ENCODE assay signal across 8 mouse cellular contexts in genomic region chr11:69420554-69421000, GRCm38 (mm10). TPM values are rescaled to one million over a fixed set of nuclear protein-coding genes. Genes with fewer than 3 reads are reported as not detected.
DNase-seq lines count a peak whose midpoint lies in the region; ATAC-seq and TF ChIP-seq lines count a peak whose summit lies in the region.

No protein-coding gene starts in this region.

- no peaks in the 10 kb centered on the region for H3K36me3 ChIP-seq in heart, adult 2 months (ENCODE audit: control insufficient read depth, insufficient read depth, low read length)
- no peaks in the 10 kb centered on the region for H3K36me3 ChIP-seq in thymus, adult 2 months (ENCODE audit: control insufficient read depth, insufficient read depth, low read length)
- H3K36me3 ChIP-seq in limb, embryonic 15.5 days = no peaks in the 10 kb centered on the region

- no peak for TF ChIP-seq CTCF in heart, adult 2 months (IDR thresholded peaks at IDR 0.05)
- no peak for TF ChIP-seq CTCF in thymus, adult 2 months (IDR thresholded peaks at IDR 0.05; ENCODE audit: borderline replicate concordance, control insufficient read depth, extremely low read depth, insufficient read depth, low read length, poor library complexity)

- no peak for TF ChIP-seq EP300 in heart, adult 2 months (IDR thresholded peaks at IDR 0.05; ENCODE audit: insufficient read depth, low read depth, low read length)

- WGBS in heart, adult 2 months = 25% methylated on average over 10 of the region's 10 CpGs
- 36% methylated on average over 10 of the region's 10 CpGs for WGBS in thymus, adult 2 months
- 15% methylated on average over 10 of the region's 10 CpGs for WGBS in limb, embryonic 15.5 days

- DNase-seq in heart, adult 2 months = no peak
- DNase-seq in heart, postnatal 25 days (ENCODE audit: low spot score) = no peak
- DNase-seq in thymus, adult 2 months = no peak
- DNase-seq in thymus, postnatal 14 days = no peak
- DNase-seq in right cerebral cortex, adult 18-20 months = no peak
- DNase-seq in left cerebral cortex, postnatal 10 days (ENCODE audit: extremely low spot score in 1 of 2, low spot score in 2 of 2) = no peak

- no peaks in the 10 kb centered on the region for H3K9me3 ChIP-seq in limb, embryonic 15.5 days

- peaks cover 4% of the 10 kb centered on the region for H3K4me1 ChIP-seq in heart, adult 2 months (ENCODE audit: control insufficient read depth, insufficient read depth, low read length)
- peaks cover 34% of the 10 kb centered on the region for H3K4me1 ChIP-seq in thymus, adult 2 months (replicated peaks; ENCODE audit: control insufficient read depth, insufficient read depth, low read length)
- H3K4me1 ChIP-seq in limb, embryonic 15.5 days = peaks cover 46% of the 10 kb centered on the region

- intact Hi-C loops in heart, adult 2 months (cut with DNase I) = loop anchor here (2.0 kb wide), 2 partner anchors 14 to 56 kb away; no protein-coding TSS in a partner anchor
- intact Hi-C loops in heart, postnatal 25 days (cut with DNase I) = no loop called here
- intact Hi-C loops in left cerebral cortex, postnatal 10 days (cut with DNase I) = no loop called here

- H3K4me2 ChIP-seq in limb, embryonic 15.5 days = peak overlapping the region; percentile 94

- no peak for ATAC-seq in limb, embryonic 15.5 days (ENCODE audit: insufficient number of reproducible peaks, low FRiP score, low TSS enrichment, low read depth)
- ATAC-seq in granulocyte monocyte progenitor cell, adult 5-6 weeks (replicated peaks; ENCODE audit: poor library complexity, severe bottlenecking) = no peak

- no peaks in the 10 kb centered on the region for H3K79me2 ChIP-seq in heart, adult 2 months (replicated peaks; ENCODE audit: control insufficient read depth, insufficient read depth, low read length)

- peak overlapping the region; percentile 56 for H3K4me3 ChIP-seq in heart, adult 2 months
- H3K4me3 ChIP-seq in thymus, adult 2 months (ENCODE audit: control insufficient read depth, insufficient read depth, low read length) = 0 out of 2 replicates have a peak overlapping the region, but pooled peaks have one; percentile 12
- peak overlapping the region; percentile 62 for H3K4me3 ChIP-seq in limb, embryonic 15.5 days

- no peak for TF ChIP-seq POLR2A in heart, adult 2 months (IDR thresholded peaks at IDR 0.05; ENCODE audit: insufficient read depth, low read depth, low read length)
- TF ChIP-seq POLR2A in thymus, adult 2 months (IDR thresholded peaks at IDR 0.05; ENCODE audit: control insufficient read depth, extremely low read depth, insufficient read depth, low read length, poor library complexity) = no peak

- H3K27me3 ChIP-seq in heart, adult 2 months (ENCODE audit: control insufficient read depth, insufficient read depth, low read length) = no peaks in the 10 kb centered on the region
- no peaks in the 10 kb centered on the region for H3K27me3 ChIP-seq in thymus, adult 2 months (ENCODE audit: control insufficient read depth, insufficient read depth, low read length)
- H3K27me3 ChIP-seq in limb, embryonic 15.5 days = peaks cover 25% of the 10 kb centered on the region

- H3K9ac ChIP-seq in heart, adult 2 months (ENCODE audit: low read depth, low read length) = peak overlapping the region; percentile 33; the same call in 1 of the 2 replicates
- H3K9ac ChIP-seq in limb, embryonic 15.5 days = 0 out of 2 replicates have a peak overlapping the region, but pooled peaks have one; percentile 35

- H3K27ac ChIP-seq in heart, adult 2 months = peak overlapping the region; percentile 91; the same call in 1 of the 2 replicates
- H3K27ac ChIP-seq in thymus, adult 2 months (ENCODE audit: control insufficient read depth, insufficient read depth, low read length) = no peak overlapping the region
- H3K27ac ChIP-seq in limb, embryonic 15.5 days = peak overlapping the region; percentile 43; the same call in 1 of the 2 replicates

RNA-seq across cellular contexts. Expression of gene Kdm6b, which starts 7.1 kb away (rescaled TPM):
- total RNA-seq in heart, adult 2 months (2021) = 10 to 100 TPM; 19.7 to 27.8 TPM
- 6.5 and 8.6 TPM in 2 replicates for polyA plus RNA-seq in heart, adult 2 months (2012; rRNA removed)
- total RNA-seq in heart, postnatal 25 days (2021) = 10 to 100 TPM; 25.6 to 30.3 TPM
- polyA plus RNA-seq in thymus, adult 2 months (2012; rRNA removed) = 61.0 and 77.3 TPM in 2 replicates
- polyA plus RNA-seq in limb, embryonic 15.5 days (2015; fragmentation: Nextera tagmentation; extraction: Ambion mirVana) = 30.8 and 32.0 TPM in 2 replicates
- 10 to 100 TPM; 42.7 to 43.9 TPM for total RNA-seq in left cerebral cortex, postnatal 10 days (2021)
- total RNA-seq in granulocyte monocyte progenitor cell, adult 5-6 weeks (2014; fragmentation: Nextera tagmentation) = 12.1 and 14.4 TPM in 2 replicates
- total RNA-seq in granulocyte monocyte progenitor cell, adult 5-6 weeks (2017) = 0.99 and 2.8 TPM in 2 replicates

RNA-seq across cellular contexts. Expression of gene Tmem88, which starts 22.5 kb away (rescaled TPM):
- total RNA-seq in heart, adult 2 months (2021) = 10 to 100 TPM; 20.4 to 21.4 TPM
- polyA plus RNA-seq in heart, adult 2 months (2012; rRNA removed) = 61.4 and 66.4 TPM in 2 replicates
- 10 to 100 TPM; 22.5 to 23.7 TPM for total RNA-seq in heart, postnatal 25 days (2021)
- polyA plus RNA-seq in thymus, adult 2 months (2012; rRNA removed) = 7.3 and 9.3 TPM in 2 replicates
- 18.8 and 20.4 TPM in 2 replicates for polyA plus RNA-seq in limb, embryonic 15.5 days (2015; fragmentation: Nextera tagmentation; extraction: Ambion mirVana)
- 1 to 10 TPM; 2.8 to 3.0 TPM for total RNA-seq in left cerebral cortex, postnatal 10 days (2021)
- not detected in 2 replicates for total RNA-seq in granulocyte monocyte progenitor cell, adult 5-6 weeks (2014; fragmentation: Nextera tagmentation)
- total RNA-seq in granulocyte monocyte progenitor cell, adult 5-6 weeks (2017) = 0.56 TPM in 1 of 2 replicates, not detected in the other

RNA-seq across cellular contexts. Expression of gene Cyb5d1, which starts 25.1 kb away (rescaled TPM):
- total RNA-seq in heart, adult 2 months (2021) = 10 to 100 TPM; 27.9 to 32.1 TPM
- 19.9 and 29.8 TPM in 2 replicates for polyA plus RNA-seq in heart, adult 2 months (2012; rRNA removed)
- 10 to 100 TPM; 26.1 to 29.3 TPM for total RNA-seq in heart, postnatal 25 days (2021)
- 37.2 and 41.5 TPM in 2 replicates for polyA plus RNA-seq in thymus, adult 2 months (2012; rRNA removed)
- polyA plus RNA-seq in limb, embryonic 15.5 days (2015; fragmentation: Nextera tagmentation; extraction: Ambion mirVana) = 30.2 and 36.6 TPM in 2 replicates
- 10 to 100 TPM; 37.9 to 39.8 TPM for total RNA-seq in left cerebral cortex, postnatal 10 days (2021)
- 22.8 and 25.2 TPM in 2 replicates for total RNA-seq in granulocyte monocyte progenitor cell, adult 5-6 weeks (2014; fragmentation: Nextera tagmentation)
- total RNA-seq in granulocyte monocyte progenitor cell, adult 5-6 weeks (2017) = 32.7 and 38.2 TPM in 2 replicates

RNA-seq across cellular contexts. Expression of gene Naa38, which starts 25.3 kb away (rescaled TPM):
- total RNA-seq in heart, adult 2 months (2021) = 100 to 1,000 TPM; 102 to 113 TPM
- polyA plus RNA-seq in heart, adult 2 months (2012; rRNA removed) = 128 and 145 TPM in 2 replicates
- total RNA-seq in heart, postnatal 25 days (2021) = 10 to 100 TPM; 97.5 to 99.2 TPM
- 139 and 170 TPM in 2 replicates for polyA plus RNA-seq in thymus, adult 2 months (2012; rRNA removed)
- 143 and 144 TPM in 2 replicates for polyA plus RNA-seq in limb, embryonic 15.5 days (2015; fragmentation: Nextera tagmentation; extraction: Ambion mirVana)
- total RNA-seq in left cerebral cortex, postnatal 10 days (2021) = 10 to 100 TPM; 84.2 to 85.7 TPM
- total RNA-seq in granulocyte monocyte progenitor cell, adult 5-6 weeks (2014; fragmentation: Nextera tagmentation) = 164 and 170 TPM in 2 replicates
- 112 and 181 TPM in 2 replicates for total RNA-seq in granulocyte monocyte progenitor cell, adult 5-6 weeks (2017)

RNA-seq across cellular contexts. Expression of gene Chd3, which starts 51.4 kb away (rescaled TPM):
- 10 to 100 TPM; 18.3 to 20.2 TPM for total RNA-seq in heart, adult 2 months (2021)
- polyA plus RNA-seq in heart, adult 2 months (2012; rRNA removed) = 20.3 and 22.2 TPM in 2 replicates
- 10 to 100 TPM; 26.4 to 27.9 TPM for total RNA-seq in heart, postnatal 25 days (2021)
- polyA plus RNA-seq in thymus, adult 2 months (2012; rRNA removed) = 278 and 280 TPM in 2 replicates
- polyA plus RNA-seq in limb, embryonic 15.5 days (2015; fragmentation: Nextera tagmentation; extraction: Ambion mirVana) = 77.4 and 89.3 TPM in 2 replicates
- 100 to 1,000 TPM; 525 to 527 TPM for total RNA-seq in left cerebral cortex, postnatal 10 days (2021)
- 37.0 and 59.8 TPM in 2 replicates for total RNA-seq in granulocyte monocyte progenitor cell, adult 5-6 weeks (2014; fragmentation: Nextera tagmentation)
- 26.9 and 37.7 TPM in 2 replicates for total RNA-seq in granulocyte monocyte progenitor cell, adult 5-6 weeks (2017)

Comparison
In these comparisons a context has a peak if more than half of its experiments do, and no peak if none do; other contexts are left out.
1. H3K4me3 ChIP-seq: peak in every context shown above with its lines; median percentile 62 in limb, embryonic 15.5 days; 56 in heart, adult 2 months; 12 in thymus, adult 2 months.
2. RNA of gene Tmem88, which starts 22.5 kb away (total RNA-seq): 22.5 to 23.7 TPM in heart, postnatal 25 days and 20.4 to 21.4 TPM in heart, adult 2 months; 2.8 to 3.0 TPM in left cerebral cortex, postnatal 10 days and 0.56 TPM in granulocyte monocyte progenitor cell, adult 5-6 weeks; every median in the first group is over 4 times any median in the second.